ENCODE assay signal across 9 mouse cellular contexts in the genomic region with DNA sequence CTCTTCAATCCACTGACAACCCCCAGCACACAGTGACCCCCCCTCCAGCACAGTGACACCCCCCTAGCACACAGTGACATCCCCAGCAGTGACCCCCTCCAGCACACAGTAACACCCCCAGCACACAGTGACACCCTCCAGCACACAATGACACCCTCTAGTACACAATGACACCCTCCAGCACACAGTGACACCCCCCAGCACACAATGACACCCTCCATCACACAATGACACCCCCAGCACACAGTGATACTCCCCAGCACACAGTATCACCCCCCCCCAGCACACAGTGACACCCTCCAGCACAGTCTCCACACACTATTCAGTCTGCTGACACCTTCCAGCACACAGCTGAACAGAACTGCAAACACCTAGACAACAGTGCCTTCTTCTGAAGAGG. TPM values are rescaled to one million over a fixed set of nuclear protein-coding genes. Genes with fewer than 3 reads are reported as not detected.
A peak's percentile ranks its signal among the peaks of the same experiment; 100 is the strongest.
DNase-seq lines count a peak whose midpoint lies in the region; ATAC-seq and TF ChIP-seq lines count a peak whose summit lies in the region.
"Had no signal": no experiment of that assay in that cellular context is flagged by ENCODE, and none has a peak within 500 bp of the region (broad histone marks: within the 10 kb centered on the region; RNA-seq: fewer than 3 reads in every experiment).

No protein-coding gene starts in this region.

- H3K4me3 ChIP-seq in heart, embryonic 12.5 days, result peak overlapping the region; percentile 89
- peak overlapping the region; percentile 1; the same call in 1 of the 2 replicates for H3K4me3 ChIP-seq in bone marrow macrophage, adult 2 months (ENCODE audit: insufficient read depth, low read length)
- H3K4me3 ChIP-seq in hindbrain, embryonic 11.5 days (ENCODE audit: low read depth, low read length), result peak overlapping the region; percentile 88
- no peak overlapping the region for H3K4me3 ChIP-seq in liver, postnatal 0 days (ENCODE audit: low read depth, low read length)

- no peak for DNase-seq in heart, adult 8-10 months (ENCODE audit: low spot score)
- DNase-seq in hindbrain, embryonic 11.5 days (ENCODE audit: low spot score), result no peak
- DNase-seq in liver, postnatal 0 days, result no peak
- no peak for DNase-seq in B cell, adult 2 months
- no peak for DNase-seq in adrenal gland, adult 8-10 months
- no peak for DNase-seq in embryo, embryonic 10.5 days (ENCODE audit: low spot score)
- DNase-seq: kidney, postnatal 25 days had no signal

- H3K9ac ChIP-seq in heart, embryonic 12.5 days, result peak overlapping the region; percentile 97
- peak overlapping the region; percentile 97 for H3K9ac ChIP-seq in hindbrain, embryonic 11.5 days (ENCODE audit: low read depth, low read length)
- H3K9ac ChIP-seq in liver, postnatal 0 days (replicated peaks), result no peak overlapping the region; the same call in 1 of the 2 replicates

- no peaks in the 10 kb centered on the region for H3K27me3 ChIP-seq in heart, embryonic 12.5 days (replicated peaks)
- H3K27me3 ChIP-seq in hindbrain, embryonic 11.5 days (ENCODE audit: control insufficient read depth, insufficient read depth, low read length), result no peaks in the 10 kb centered on the region
- peaks cover 21% of the 10 kb centered on the region for H3K27me3 ChIP-seq in liver, postnatal 0 days (ENCODE audit: insufficient read depth, low read length)

- no peak for TF ChIP-seq EP300 in liver, postnatal 0 days (IDR thresholded peaks at IDR 0.05; ENCODE audit: low read depth)

- no peak for TF ChIP-seq POLR2A in bone marrow macrophage, adult 2 months (IDR thresholded peaks at IDR 0.05; ENCODE audit: borderline replicate concordance, low read depth, low read length)

- no peaks in the 10 kb centered on the region for H3K9me3 ChIP-seq in heart, embryonic 12.5 days (replicated peaks)
- H3K9me3 ChIP-seq in hindbrain, embryonic 11.5 days (ENCODE audit: control insufficient read depth, low read length), result no peaks in the 10 kb centered on the region
- no peaks in the 10 kb centered on the region for H3K9me3 ChIP-seq in liver, postnatal 0 days (ENCODE audit: low read length)

- no peaks in the 10 kb centered on the region for H3K36me3 ChIP-seq in heart, embryonic 12.5 days
- H3K36me3 ChIP-seq in hindbrain, embryonic 11.5 days (ENCODE audit: control insufficient read depth, insufficient read depth, low read length), result no peaks in the 10 kb centered on the region
- H3K36me3 ChIP-seq in liver, postnatal 0 days (replicated peaks; ENCODE audit: insufficient read depth, low read length), result no peaks in the 10 kb centered on the region

- no peak for TF ChIP-seq CTCF in bone marrow macrophage, adult 2 months (IDR thresholded peaks at IDR 0.05; ENCODE audit: low read depth, low read length)
- TF ChIP-seq CTCF in liver, postnatal 0 days (IDR thresholded peaks at IDR 0.05; ENCODE audit: low read depth), result no peak

- peaks cover 66% of the 10 kb centered on the region for H3K4me1 ChIP-seq in heart, embryonic 12.5 days (replicated peaks)
- H3K4me1 ChIP-seq in bone marrow macrophage, adult 2 months (ENCODE audit: control insufficient read depth, insufficient read depth, low read length), result peaks cover 53% of the 10 kb centered on the region
- peaks cover 12% of the 10 kb centered on the region; the same call in 1 of the 2 replicates for H3K4me1 ChIP-seq in hindbrain, embryonic 11.5 days (replicated peaks; ENCODE audit: control insufficient read depth, insufficient read depth, low read length)
- peaks cover 3% of the 10 kb centered on the region; the same call in 1 of the 2 replicates for H3K4me1 ChIP-seq in liver, postnatal 0 days (ENCODE audit: insufficient read depth)

- H3K27ac ChIP-seq in heart, embryonic 12.5 days (ENCODE audit: poor library complexity, severe bottlenecking), result 0 out of 2 replicates have a peak overlapping the region, but pooled peaks have one; percentile 63
- H3K27ac ChIP-seq in bone marrow macrophage, adult 2 months (ENCODE audit: insufficient read depth, low read depth, low read length), result no peak overlapping the region
- H3K27ac ChIP-seq in hindbrain, embryonic 11.5 days (ENCODE audit: low read depth, low read length), result no peak overlapping the region
- H3K27ac ChIP-seq in liver, postnatal 0 days (ENCODE audit: low read depth), result no peak overlapping the region; the same call in 1 of the 2 replicates

- H3K4me2 ChIP-seq in heart, embryonic 12.5 days, result peak overlapping the region; percentile 83
- H3K4me2 ChIP-seq in hindbrain, embryonic 11.5 days (replicated peaks; ENCODE audit: low read depth, low read length), result peak overlapping the region; percentile 70
- peak overlapping the region; percentile 76 for H3K4me2 ChIP-seq in liver, postnatal 0 days (ENCODE audit: low read depth, low read length)

- ATAC-seq in heart, embryonic 12.5 days (ENCODE audit: insufficient number of reproducible peaks, low FRiP score), result no peak
- no peak for ATAC-seq in hindbrain, embryonic 11.5 days (ENCODE audit: low FRiP score)
- ATAC-seq in liver, postnatal 0 days, result no peak

RNA-seq across cellular contexts. Expression of gene Amotl1, which starts 32.3 kb away (rescaled TPM):
- polyA plus RNA-seq in heart, embryonic 12.5 days (2016; fragmentation: Nextera tagmentation; extraction: Ambion mirVana), result 20.5 and 20.6 TPM in 2 replicates
- 10 to 100 TPM; 56.2 to 65.0 (median 58.1) TPM for total RNA-seq in heart, adult 8-10 months (2022)
- 0.37 and 0.46 TPM in 2 replicates for polyA plus RNA-seq in bone marrow macrophage, adult 2 months (2012; ENCODE audit: insufficient read depth, insufficient read length, missing spikeins)
- polyA plus RNA-seq in hindbrain, embryonic 11.5 days (2014; fragmentation: Nextera tagmentation; extraction: Ambion mirVana), result 15.7 and 17.9 TPM in 2 replicates
- 1.6 and 1.9 TPM in 2 replicates for polyA plus RNA-seq in liver, postnatal 0 days (2015; fragmentation: Nextera tagmentation; extraction: Ambion mirVana)
- total RNA-seq in adrenal gland, adult 8-10 months (2022), result 10 to 100 TPM; 26.5 to 48.4 (median 40.6) TPM
